ENCODE assay signal across 8 mouse cellular contexts in the genomic region with DNA sequence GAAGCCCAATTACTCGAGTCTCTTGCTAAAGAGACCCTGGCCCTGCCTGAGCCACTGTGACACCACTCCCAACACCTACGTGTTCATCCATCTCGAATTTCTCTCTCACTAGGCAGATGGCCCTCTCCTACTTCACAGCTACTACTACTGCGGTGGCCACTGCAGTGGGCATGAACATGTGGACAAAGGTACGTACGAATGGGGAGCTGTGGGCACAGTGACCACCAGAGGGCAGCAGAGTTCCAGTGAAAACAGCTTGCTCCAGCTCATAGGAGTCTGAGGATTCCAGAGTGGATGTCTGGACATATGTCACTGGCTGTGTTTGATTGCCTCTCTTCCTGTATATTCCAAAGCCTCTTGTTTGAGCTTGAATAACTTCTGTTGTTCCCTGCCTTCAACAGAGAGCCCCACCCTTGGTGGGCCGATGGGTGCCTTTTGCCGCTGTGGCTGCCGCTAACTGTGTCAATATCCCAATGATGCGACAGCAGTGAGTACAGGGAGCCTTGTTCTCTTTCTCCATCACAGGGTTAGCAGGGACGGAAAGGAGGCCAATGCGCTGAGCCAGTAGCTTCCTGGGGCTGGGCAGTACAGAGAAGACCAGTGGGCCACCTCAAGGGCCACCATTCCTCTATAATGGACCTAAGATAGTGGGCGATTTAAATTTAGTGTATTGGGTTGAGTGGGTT. TPM values are rescaled to one million over a fixed set of nuclear protein-coding genes. Genes with fewer than 3 reads are reported as not detected.
A peak's percentile ranks its signal among the peaks of the same experiment; 100 is the strongest.
DNase-seq lines count a peak whose midpoint lies in the region; ATAC-seq lines count a peak whose summit lies in the region.

No protein-coding gene starts in this region.

- 60% methylated on average over 13 of the region's 13 CpGs for WGBS in embryonic facial prominence, embryonic 13.5 days
- 60% methylated on average over 13 of the region's 13 CpGs for WGBS in liver, embryonic 12.5 days (ENCODE audit: insufficient replicate concordance)
- WGBS in stomach, embryonic 14.5 days, result 52% methylated on average over 13 of the region's 13 CpGs

- no peaks in the 10 kb centered on the region for H3K9me3 ChIP-seq in embryonic facial prominence, embryonic 13.5 days
- H3K9me3 ChIP-seq in liver, embryonic 12.5 days (replicated peaks), result no peaks in the 10 kb centered on the region
- H3K9me3 ChIP-seq in stomach, embryonic 14.5 days (ENCODE audit: control insufficient read depth, low read depth, low read length), result no peaks in the 10 kb centered on the region

- peak; percentile 83 for DNase-seq in 416B (ENCODE audit: low read depth)
- DNase-seq in adrenal gland, postnatal 36 days, result peak; percentile 90 to 94
- peak; percentile 59 to 79 for DNase-seq in heart, adult 9 months (ENCODE audit: low spot score in 2 of 2)
- DNase-seq in kidney, postnatal 10 days, result peak; percentile 94
- peak; percentile 89 for DNase-seq in neural tube, embryonic 10.5 days (ENCODE audit: extremely low spot score, low spot score)

- 0 out of 2 replicates have a peak overlapping the region, but pooled peaks have one; percentile 2 for H3K9ac ChIP-seq in embryonic facial prominence, embryonic 13.5 days
- no peak overlapping the region for H3K9ac ChIP-seq in liver, embryonic 12.5 days
- H3K9ac ChIP-seq in stomach, embryonic 14.5 days (replicated peaks; ENCODE audit: low read depth, low read length), result no peak overlapping the region

- peaks cover 74% of the 10 kb centered on the region for H3K36me3 ChIP-seq in embryonic facial prominence, embryonic 13.5 days
- peaks cover 70% of the 10 kb centered on the region for H3K36me3 ChIP-seq in liver, embryonic 12.5 days
- H3K36me3 ChIP-seq in stomach, embryonic 14.5 days (ENCODE audit: control insufficient read depth, insufficient read depth, low read length), result peaks cover 32% of the 10 kb centered on the region

- no peak for ATAC-seq in embryonic facial prominence, embryonic 13.5 days (ENCODE audit: insufficient number of reproducible peaks, insufficient read depth, low FRiP score, low TSS enrichment, low read depth)
- 0 out of 2 replicates have a peak, but pooled peaks have one; percentile 25 for ATAC-seq in liver, embryonic 12.5 days
- ATAC-seq in stomach, embryonic 14.5 days (ENCODE audit: insufficient number of reproducible peaks, insufficient read depth, low FRiP score, low read depth), result peak; percentile 72; the same call in 1 of the 2 replicates

- no peaks in the 10 kb centered on the region for H3K27me3 ChIP-seq in embryonic facial prominence, embryonic 13.5 days
- no peaks in the 10 kb centered on the region for H3K27me3 ChIP-seq in liver, embryonic 12.5 days (replicated peaks)
- no peaks in the 10 kb centered on the region for H3K27me3 ChIP-seq in stomach, embryonic 14.5 days (ENCODE audit: control insufficient read depth, insufficient read depth, low read length)

- H3K27ac ChIP-seq in embryonic facial prominence, embryonic 13.5 days, result no peak overlapping the region
- H3K27ac ChIP-seq in liver, embryonic 12.5 days, result no peak overlapping the region
- no peak overlapping the region for H3K27ac ChIP-seq in stomach, embryonic 14.5 days (ENCODE audit: low read length)

- H3K4me2 ChIP-seq in embryonic facial prominence, embryonic 13.5 days, result no peak overlapping the region
- H3K4me2 ChIP-seq in liver, embryonic 12.5 days, result no peak overlapping the region
- H3K4me2 ChIP-seq in stomach, embryonic 14.5 days (replicated peaks; ENCODE audit: low read depth, low read length), result no peak overlapping the region

- no peak overlapping the region for H3K4me3 ChIP-seq in embryonic facial prominence, embryonic 13.5 days
- no peak overlapping the region for H3K4me3 ChIP-seq in liver, embryonic 12.5 days
- H3K4me3 ChIP-seq in stomach, embryonic 14.5 days (ENCODE audit: low read depth, low read length), result no peak overlapping the region

- no peaks in the 10 kb centered on the region for H3K4me1 ChIP-seq in embryonic facial prominence, embryonic 13.5 days
- no peaks in the 10 kb centered on the region for H3K4me1 ChIP-seq in liver, embryonic 12.5 days
- no peaks in the 10 kb centered on the region for H3K4me1 ChIP-seq in stomach, embryonic 14.5 days (ENCODE audit: control insufficient read depth, insufficient read depth, low read length)

RNA-seq across cellular contexts. Expression of a gene that starts 10.9 kb away (rescaled TPM):
- 100 to 1,000 TPM; 131 to 170 TPM for total RNA-seq in adrenal gland, postnatal 36 days (2021)
- polyA plus RNA-seq in embryonic facial prominence, embryonic 13.5 days (2015; fragmentation: Nextera tagmentation; extraction: Ambion mirVana), result 41.9 and 42.5 TPM in 2 replicates
- 24.4 and 24.9 TPM in 2 replicates for polyA plus RNA-seq in liver, embryonic 12.5 days (2016; fragmentation: Nextera tagmentation; extraction: Ambion mirVana)
- polyA plus RNA-seq in stomach, embryonic 14.5 days (2014; fragmentation: Nextera tagmentation; extraction: Ambion mirVana), result 35.7 and 37.0 TPM in 2 replicates

RNA-seq across cellular contexts. Expression of a gene that starts 14.8 kb away (rescaled TPM):
- total RNA-seq in adrenal gland, postnatal 36 days (2021), result 10 to 100 TPM in 1 of 2 experiments, 1 to 10 TPM in 1; 7.9 to 11.5 TPM
- 24.9 and 25.2 TPM in 2 replicates for polyA plus RNA-seq in embryonic facial prominence, embryonic 13.5 days (2015; fragmentation: Nextera tagmentation; extraction: Ambion mirVana)
- 18.5 and 18.9 TPM in 2 replicates for polyA plus RNA-seq in liver, embryonic 12.5 days (2016; fragmentation: Nextera tagmentation; extraction: Ambion mirVana)
- 19.3 and 20.8 TPM in 2 replicates for polyA plus RNA-seq in stomach, embryonic 14.5 days (2014; fragmentation: Nextera tagmentation; extraction: Ambion mirVana)

RNA-seq across cellular contexts. Expression of a gene that starts 15.0 kb away (rescaled TPM):
- total RNA-seq in adrenal gland, postnatal 36 days (2021), result 10 to 100 TPM; 43.3 to 67.7 TPM
- polyA plus RNA-seq in embryonic facial prominence, embryonic 13.5 days (2015; fragmentation: Nextera tagmentation; extraction: Ambion mirVana), result 192 and 193 TPM in 2 replicates
- 37.2 and 38.4 TPM in 2 replicates for polyA plus RNA-seq in liver, embryonic 12.5 days (2016; fragmentation: Nextera tagmentation; extraction: Ambion mirVana)
- polyA plus RNA-seq in stomach, embryonic 14.5 days (2014; fragmentation: Nextera tagmentation; extraction: Ambion mirVana), result 89.4 and 98.7 TPM in 2 replicates
